Mouse (Mus musculus): Measurements from ENCODE around the gene Snap23.

DNA sequence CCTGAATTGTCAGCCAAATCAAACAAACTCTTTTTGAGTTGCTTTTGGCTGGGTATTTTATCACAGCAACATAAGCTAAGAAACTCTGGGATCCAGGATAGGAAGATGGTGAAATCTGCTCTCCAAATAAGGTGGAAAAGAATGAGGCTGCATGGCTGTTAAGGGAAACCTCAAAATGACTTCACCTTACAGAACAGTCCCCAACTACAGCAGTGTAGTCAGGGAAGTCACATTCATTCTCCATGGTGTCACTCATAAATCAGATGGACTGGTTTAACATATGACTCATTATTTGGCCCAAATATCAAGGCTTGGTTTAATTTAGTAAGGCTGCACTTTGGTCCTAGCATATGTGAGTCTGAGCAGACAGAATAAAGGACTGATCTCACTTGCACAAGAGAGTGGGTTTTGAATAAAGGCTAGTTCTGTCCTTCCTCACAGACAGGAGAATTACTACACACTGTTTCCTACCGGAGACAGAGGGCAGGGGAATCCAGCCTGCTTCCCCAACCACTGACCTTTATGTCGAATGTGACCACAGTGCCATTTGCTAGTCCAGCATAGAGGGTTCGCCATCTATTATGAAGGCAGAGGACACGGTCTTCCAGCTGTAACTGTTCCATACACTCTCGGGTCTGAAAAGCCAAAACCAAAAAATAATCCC is 48.8 kb upstream of the Snap23 start:
- TF ChIP-seq CTCF (IDR thresholded peaks at IDR 0.05; ENCODE audit: low read depth, low read length): no peak
- no peak for TF ChIP-seq POLR2A (IDR thresholded peaks at IDR 0.05; ENCODE audit: extremely low read depth, insufficient read depth, low read length)

Measured in liver, adult 2 months (tissue).